Mouse (Mus musculus) adrenal gland, adult 18-20 months (tissue): Measurements from ENCODE around the gene Rnf144a. TPM values are rescaled to one million over a fixed set of nuclear protein-coding genes. Genes with fewer than 3 reads are reported as not detected.
"Not testable (repeated sequence)": the region's sequence is repeated elsewhere in the genome, so short reads cannot be mapped to it uniquely, and the experiment has no call there.

Experiments used
- DNase-seq, 2 experiments: peaks; one replicate each; pipeline ENCODE4 v3.0.0; 2021 to 2022; ENCODE audit warnings: low spot score in 2 of 2
- total RNA-seq, 2 experiments: library from RNA; stranded (reverse); gene quantifications; 1 replicate in 1 of 2; 2 replicates in 1 of 2; pipeline ENCODE4 v1.2.3; 2021

Rnf144a gene
- total RNA-seq, 2 experiments from 2014 or later: 18.6 to 19.2 TPM

DNA sequence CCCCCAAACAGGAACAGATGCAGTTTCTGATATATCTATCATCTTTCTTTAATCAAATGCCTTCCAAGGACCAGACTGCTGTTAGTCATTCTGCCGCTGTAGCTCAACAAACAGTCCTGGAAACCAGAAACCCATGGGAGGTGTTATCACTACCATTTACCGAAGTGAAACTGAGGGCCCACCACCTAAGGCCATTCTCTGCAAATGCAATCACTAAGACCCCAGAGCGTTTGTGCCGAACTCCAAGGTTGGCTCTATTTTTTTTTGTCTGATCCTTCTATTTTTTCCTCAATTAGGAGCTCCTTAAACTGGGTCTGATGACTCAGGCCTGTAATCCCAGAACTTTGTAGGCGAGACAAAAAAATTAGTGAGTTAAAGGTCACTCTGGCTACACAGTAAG is 85.3 kb downstream of the Rnf144a start:
- DNase-seq: peak in 1 of 2 experiments; percentile 10

DNA sequence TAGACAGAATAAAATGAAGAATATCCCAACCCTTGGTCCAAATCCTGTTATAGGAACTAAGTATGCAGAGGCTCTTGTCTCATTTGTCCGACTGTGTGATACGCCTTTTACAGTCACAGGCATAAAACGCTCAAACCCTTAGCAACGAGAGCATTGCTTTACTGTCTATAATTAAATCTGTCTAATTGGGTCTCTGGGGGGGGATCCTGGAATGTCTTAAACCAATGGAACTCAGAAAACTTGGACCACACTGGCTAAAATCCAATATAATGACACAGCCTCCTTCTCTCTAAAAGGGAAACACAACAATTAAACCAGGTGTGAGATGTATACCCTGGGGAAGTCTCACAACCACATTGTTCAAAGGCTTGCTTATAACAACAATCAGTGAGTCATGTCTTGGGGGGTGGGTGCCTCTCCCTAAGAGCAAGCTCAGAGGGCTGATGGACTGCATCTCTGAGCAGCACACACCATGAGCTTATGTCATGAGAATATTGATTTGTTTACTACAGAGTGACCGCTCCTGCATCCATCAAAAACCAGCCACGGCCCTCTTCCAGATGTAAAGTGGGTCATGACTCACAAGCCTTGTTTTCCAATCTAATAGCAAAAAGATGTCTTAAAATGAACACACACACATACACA is 85.9 kb downstream of the Rnf144a start:
- no peak for DNase-seq

- DNase-seq: no peak
Measured at GRCm38 (mm10) chr12:26323783-26324364, 91.2 kb downstream of the Rnf144a start.

GRCm38 (mm10) chr12:26316261-26316660 is 98.8 kb downstream of the Rnf144a start:
- DNase-seq: peak in 1 of 2 experiments; percentile 24

DNA sequence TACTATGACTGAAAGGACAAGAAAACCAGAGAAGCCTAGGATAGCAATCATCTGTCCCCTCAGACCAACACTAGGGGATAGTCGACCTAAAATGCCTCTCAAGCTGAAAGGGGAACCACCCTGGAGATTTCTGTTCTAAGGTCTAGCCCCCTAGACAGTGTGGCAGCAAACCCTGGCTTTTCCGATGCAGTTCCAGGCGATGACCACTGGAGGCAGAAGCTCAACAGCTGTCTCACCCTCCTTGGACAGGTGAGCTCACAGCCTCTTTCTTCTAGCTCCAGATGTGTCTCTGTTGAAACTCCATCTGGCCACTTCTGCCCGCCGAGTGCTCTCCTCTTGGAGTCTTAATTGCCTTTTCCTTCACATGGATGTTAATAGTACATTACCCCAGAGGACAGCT is 100.1 kb downstream of the Rnf144a start:
- peak; percentile 36 to 38 for DNase-seq

GRCm38 (mm10) chr12:26311548-26311947 is 103.5 kb downstream of the Rnf144a start:
- peak; percentile 46 to 50 for DNase-seq

DNA sequence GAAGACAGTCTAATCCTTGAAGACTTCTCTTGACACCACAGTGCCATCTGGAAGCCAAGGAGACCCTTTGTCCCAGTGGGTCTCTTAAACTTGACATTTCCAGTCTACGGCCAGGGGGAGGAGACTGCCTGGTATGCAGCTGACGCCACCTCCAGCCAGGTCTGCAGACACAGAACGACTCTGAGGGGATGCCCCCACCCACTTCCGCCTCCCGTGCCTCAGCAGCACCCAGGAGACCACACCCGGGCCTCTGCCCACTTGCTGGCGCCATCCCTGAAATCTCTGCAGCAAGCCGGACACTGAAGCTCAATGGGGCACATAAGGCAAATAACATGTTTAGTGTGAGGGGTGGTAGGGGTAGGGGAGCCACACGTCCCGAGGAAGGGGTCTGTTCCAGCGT is 104.8 kb downstream of the Rnf144a start:
- DNase-seq: no peak

DNA sequence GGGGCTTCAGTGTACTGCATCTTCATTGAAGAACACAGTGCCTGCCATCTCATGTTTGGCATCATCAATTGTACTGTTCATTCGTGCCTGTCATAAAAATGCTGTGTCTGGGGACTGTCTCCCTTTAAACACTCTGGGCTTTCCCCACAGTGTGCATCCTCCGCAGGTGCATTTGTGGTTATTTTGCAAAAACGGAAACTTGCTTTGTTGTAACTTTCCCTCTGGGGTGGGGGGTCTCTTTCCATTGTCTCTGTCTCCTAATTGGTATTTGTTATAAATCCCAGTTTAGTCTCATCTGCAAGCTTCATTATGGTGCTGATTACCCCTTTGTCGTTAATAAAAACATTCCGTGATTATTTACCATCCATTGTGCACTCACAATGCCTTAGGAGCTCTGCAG is 112.2 kb downstream of the Rnf144a start:
- no peak for DNase-seq

DNA sequence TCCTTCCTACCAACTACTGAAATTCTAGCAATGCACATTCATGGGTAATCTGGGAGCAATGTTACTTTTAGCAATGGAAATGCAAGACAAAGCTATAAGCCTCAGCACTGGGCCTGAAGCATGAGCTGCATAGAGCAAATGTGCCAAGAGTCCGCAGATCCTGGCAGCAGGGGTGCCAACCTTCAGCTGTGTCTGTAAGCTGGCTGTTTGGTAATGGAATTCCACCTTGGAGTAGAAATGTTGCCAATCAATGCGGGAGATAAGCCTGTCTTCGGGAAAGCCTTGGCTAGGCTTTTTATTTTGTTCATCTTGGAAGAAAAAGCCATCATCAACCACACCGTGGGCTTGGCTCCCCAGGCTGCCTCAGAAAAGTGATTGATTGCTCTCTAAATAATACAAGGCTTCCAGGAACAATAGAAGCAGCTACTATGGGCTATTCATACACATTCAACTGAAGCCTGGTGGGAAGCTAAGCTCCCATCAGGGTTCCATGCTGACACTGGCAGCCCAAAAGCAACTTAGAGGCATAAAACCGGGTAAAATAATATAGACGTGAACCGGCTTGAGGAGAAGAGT is 115.5 kb downstream of the Rnf144a start:
- no peak for DNase-seq

DNA sequence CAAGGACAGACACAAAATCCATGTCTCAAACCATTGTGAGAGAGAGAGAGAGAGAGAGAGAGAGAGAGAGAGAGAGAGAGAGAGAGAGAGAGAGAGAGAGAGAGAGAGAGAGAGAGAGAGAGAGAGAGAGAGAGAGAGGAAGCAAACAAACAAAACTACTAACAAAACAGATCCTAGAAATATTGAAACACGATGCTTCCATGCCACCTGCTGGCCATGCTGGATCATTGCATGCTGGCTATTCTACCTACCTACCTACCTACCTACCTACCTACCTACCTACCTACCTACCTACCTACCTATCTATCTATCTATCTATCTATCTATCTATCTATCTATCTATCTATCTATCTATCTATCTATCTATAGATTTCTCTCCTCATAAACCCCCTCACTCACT is 119.1 kb downstream of the Rnf144a start:
- DNase-seq: not testable (repeated sequence)

DNA sequence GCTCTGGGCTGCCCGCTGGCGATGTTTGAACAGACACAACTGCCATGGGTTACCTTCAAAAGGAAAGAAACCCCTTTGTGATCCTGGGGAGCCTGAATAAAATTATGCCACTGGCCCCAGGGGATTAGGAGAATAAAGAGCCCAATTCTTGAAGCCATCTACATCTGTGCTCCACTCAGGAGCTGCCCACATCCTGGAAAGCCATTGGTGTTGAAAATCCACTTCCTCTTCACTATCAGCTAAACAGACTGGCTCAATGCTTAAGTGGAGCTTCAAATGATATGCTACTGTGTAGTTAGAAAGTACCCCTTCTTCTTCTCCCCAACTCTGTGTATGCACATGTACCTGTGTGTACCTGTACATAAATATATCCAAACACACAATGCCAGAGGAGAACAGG is 125.9 kb downstream of the Rnf144a start:
- no peak for DNase-seq

DNA sequence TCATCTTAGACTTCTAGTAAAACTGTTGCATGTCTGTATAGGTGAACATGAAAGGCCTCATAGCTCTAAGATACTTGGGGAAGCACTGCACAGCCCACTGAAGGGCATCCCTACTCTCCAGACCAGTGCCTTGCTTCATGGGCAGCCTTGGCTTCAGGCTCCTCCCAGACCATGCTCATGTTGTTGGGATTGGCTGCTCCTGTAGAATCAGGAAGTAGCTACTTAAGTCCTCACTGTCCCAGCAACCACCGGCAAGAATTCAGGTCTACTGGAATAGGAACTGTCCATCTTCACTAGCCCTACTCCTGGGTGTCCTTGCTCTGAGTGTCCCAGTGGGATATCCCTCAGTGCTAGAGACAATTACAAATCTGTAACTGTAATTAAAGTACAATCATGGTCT is 126.7 kb downstream of the Rnf144a start:
- no peak for DNase-seq

DNA sequence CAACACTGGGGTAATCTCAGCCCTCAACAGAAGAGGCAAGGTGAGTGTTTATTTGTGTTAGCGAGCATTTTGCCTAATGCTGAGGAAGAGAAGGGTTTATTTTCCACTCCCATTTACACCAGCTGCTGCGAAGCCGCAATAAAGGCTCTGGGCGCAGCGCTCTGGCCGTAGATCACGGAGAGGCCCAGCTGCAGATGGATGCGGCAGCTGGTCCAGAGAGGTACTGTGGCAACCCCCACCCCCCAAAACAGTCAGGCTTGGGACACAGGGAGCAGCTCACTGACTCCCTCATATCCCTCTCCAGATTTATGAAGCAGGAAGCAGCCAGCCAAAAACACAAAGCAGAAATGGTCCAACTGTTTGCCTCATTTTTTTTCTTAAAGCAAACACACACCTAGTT is 129.1 kb downstream of the Rnf144a start:
- DNase-seq: no peak

DNA sequence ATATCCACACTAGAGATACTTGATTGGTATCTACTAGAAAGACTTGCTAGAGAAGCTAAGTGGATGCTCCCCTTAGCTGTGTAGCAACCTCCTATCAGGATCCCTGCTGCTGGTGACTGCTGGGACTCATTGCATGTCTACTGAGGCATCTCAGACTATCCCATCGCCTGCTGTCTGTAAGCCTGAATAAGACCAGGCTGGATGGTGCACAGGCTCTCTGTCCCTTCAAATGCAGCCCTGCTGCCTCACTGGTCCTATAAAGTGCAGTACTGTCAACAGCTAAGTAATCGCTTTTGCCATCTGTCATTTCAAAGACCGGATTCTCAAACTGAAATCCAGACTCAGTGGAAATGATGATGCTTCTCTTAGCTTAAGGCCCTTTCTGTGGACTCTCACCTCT is 129.6 kb downstream of the Rnf144a start:
- no peak for DNase-seq

- no peak for DNase-seq
Measured at GRCm38 (mm10) chr12:26280719-26281480, 134.2 kb downstream of the Rnf144a start.

GRCm38 (mm10) chr12:26277002-26277669 is 137.9 kb downstream of the Rnf144a start:
- peak; percentile 7 to 28 for DNase-seq

DNA sequence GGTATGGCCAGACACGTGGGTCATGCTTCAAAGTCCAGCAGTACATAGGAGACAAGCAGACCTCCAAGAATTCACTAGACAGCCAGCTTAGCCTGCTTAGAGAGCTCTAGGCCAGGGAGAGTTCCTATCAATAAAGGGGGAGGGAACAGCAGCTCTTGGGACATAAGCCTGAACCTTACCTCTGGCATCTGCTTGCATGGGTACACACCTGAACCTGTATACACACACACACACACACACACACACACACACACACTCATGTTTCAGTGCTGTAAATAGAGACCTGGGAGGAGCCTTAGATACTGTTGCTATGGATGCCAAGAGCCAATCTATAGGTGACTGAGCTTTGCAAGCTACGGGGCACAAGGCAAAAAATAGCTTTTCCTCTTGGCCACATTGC is 138.5 kb downstream of the Rnf144a start:
- DNase-seq: no peak
